13 mouse cellular contexts compared by ENCODE assay signal in the genomic region with DNA sequence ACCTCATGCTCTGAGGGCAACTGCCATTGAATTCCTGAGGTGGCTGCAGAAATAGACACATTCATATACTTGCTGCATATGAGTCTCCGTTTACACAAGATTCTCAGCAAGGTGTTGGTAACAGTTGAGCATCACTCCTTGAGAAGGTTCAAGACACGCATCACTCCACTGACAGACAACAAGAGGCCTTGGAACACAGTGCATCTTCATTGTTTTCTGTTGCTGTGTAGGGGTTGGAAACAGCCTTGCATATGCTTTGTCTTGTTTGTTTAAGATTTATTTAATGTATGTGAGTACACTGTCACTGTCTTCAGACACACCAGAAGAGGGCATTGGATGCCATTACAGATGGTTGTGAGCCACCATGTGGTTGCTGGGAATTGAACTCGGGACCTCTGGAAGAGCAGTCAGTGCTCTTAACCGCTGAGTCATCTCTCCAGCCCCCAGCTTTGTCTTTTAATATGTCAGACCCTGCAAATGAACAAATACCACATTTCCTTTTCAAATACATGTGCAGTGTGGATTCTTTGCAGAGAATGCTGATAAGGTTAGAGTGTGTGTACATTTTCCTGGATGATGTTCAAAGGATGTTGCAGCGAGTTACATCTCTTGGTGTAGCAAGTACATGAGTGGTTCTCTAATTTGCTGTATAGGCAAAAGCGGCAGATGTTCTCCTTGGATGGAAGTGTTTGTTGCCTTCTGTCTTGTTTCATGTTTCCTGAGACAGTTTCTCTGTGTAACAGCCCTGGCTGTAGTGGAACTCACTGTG.
"Had no signal": no experiment of that assay in that cellular context is flagged by ENCODE, and none has a peak within 500 bp of the region (broad histone marks: within the 10 kb centered on the region; RNA-seq: fewer than 3 reads in every experiment).

No protein-coding gene starts in this region.

- H3K4me1 ChIP-seq: limb, embryonic 10.5 days; midbrain, embryonic 15.5 days; neural tube, embryonic 13.5 days; stomach, embryonic 15.5 days had no signal

- H3K9ac ChIP-seq: liver, embryonic 15.5 days; midbrain, embryonic 15.5 days; neural tube, embryonic 13.5 days; stomach, embryonic 15.5 days had no signal

- H3K9me3 ChIP-seq: limb, embryonic 10.5 days; liver, embryonic 15.5 days; megakaryocyte, embryonic 14.5 days; midbrain, embryonic 15.5 days; neural tube, embryonic 13.5 days; stomach, embryonic 15.5 days had no signal

- H3K27ac ChIP-seq: left cerebral cortex, adult 2 months; limb, embryonic 10.5 days; liver, embryonic 15.5 days; macrophage; midbrain, embryonic 15.5 days; neural tube, embryonic 13.5 days; stomach, embryonic 15.5 days had no signal

- H3K4me3 ChIP-seq: left cerebral cortex, adult 2 months; limb, embryonic 10.5 days; liver, embryonic 15.5 days; megakaryocyte, embryonic 14.5 days; midbrain, embryonic 15.5 days; neural tube, embryonic 13.5 days; stomach, embryonic 15.5 days had no signal

- DNase-seq: kidney, postnatal 25 days; lung, adult 2 months; lung, postnatal 10 days; retina, postnatal 1 day; thymus, postnatal 36 days had no signal

- ATAC-seq: midbrain, embryonic 15.5 days had no signal

- H3K27me3 ChIP-seq: liver, embryonic 15.5 days; megakaryocyte, embryonic 14.5 days; midbrain, embryonic 15.5 days; neural tube, embryonic 13.5 days; stomach, embryonic 15.5 days had no signal
